Mouse (Mus musculus) liver, embryonic 14.5 days (tissue): ENCODE results near the gene Braf. TPM values are rescaled to one million over a fixed set of nuclear protein-coding genes. Genes with fewer than 3 reads are reported as not detected.

Experiments used
- ATAC-seq: fragments of 200-750 bp; cut with Nextera tagmentation; 2 replicates; pipeline ENCODE4 v1.8.0; 2017; ENCODE audit warnings: moderate number of reproducible peaks, mild to moderate bottlenecking, moderate library complexity; ENCODE audit not compliant: insufficient read depth
- DNase-seq, 3 experiments: peaks; one replicate each; pipeline ENCODE4 v3.0.0-alpha.2; 2012 to 2013; ENCODE audit warnings: low read depth in 3 of 3, low spot score in 3 of 3
- H3K27ac ChIP-seq: fragments of 300-500 bp; sonication (generic); 2 replicates; pipeline ENCODE4 v1.5.1; 2014; ENCODE audit warnings: moderate library complexity, mild to moderate bottlenecking, control low read depth, inconsistent platforms
- H3K27me3 ChIP-seq: fragments of 300-500 bp; sonication (generic); 2 replicates; pipeline ENCODE4 v1.6.1; 2014; ENCODE audit warnings: mild to moderate bottlenecking, low read length, moderate library complexity; ENCODE audit not compliant: control insufficient read depth, insufficient read depth
- H3K36me3 ChIP-seq: fragments of 300-500 bp; sonication (generic); replicated peaks from 2 replicates; pipeline ENCODE4 v1.6.1; 2014; ENCODE audit warnings: low read depth; ENCODE audit not compliant: control insufficient read depth, insufficient read depth
- H3K4me1 ChIP-seq, 2 experiments: fragments of 200-500 bp in 1 of 2; fragments of 300-500 bp in 1 of 2; sonication (generic) in 1 of 2; replicated peaks; 2 replicates each; pipeline ENCODE4 v1.6.1; 2012 to 2014; ENCODE audit warnings: antibody characterized with exemption in 1 of 2, inconsistent platforms in 1 of 2, low read length in 1 of 2; ENCODE audit not compliant: control insufficient read depth in 2 of 2, insufficient read depth in 2 of 2
- H3K4me2 ChIP-seq: fragments of 300-500 bp; sonication (generic); 2 replicates; pipeline ENCODE4 v1.6.1; 2014; ENCODE audit warnings: low read depth, mild to moderate bottlenecking, control low read depth, moderate library complexity
- H3K4me3 ChIP-seq, 2 experiments: fragments of 200-500 bp in 1 of 2; fragments of 300-500 bp in 1 of 2; sonication (generic) in 1 of 2; 2 replicates each; pipeline ENCODE4 v1.5.1; 2012 to 2014; ENCODE audit warnings: low read depth in 2 of 2, low read length in 2 of 2, mild to moderate bottlenecking in 2 of 2, control low read depth in 1 of 2, inconsistent platforms in 1 of 2, moderate library complexity in 1 of 2; ENCODE audit not compliant: insufficient read depth in 1 of 2
- H3K9ac ChIP-seq: fragments of 300-500 bp; sonication (generic); replicated peaks from 2 replicates; pipeline ENCODE4 v1.6.1; 2014; ENCODE audit warnings: mild to moderate bottlenecking, control low read depth, moderate library complexity
- H3K9me3 ChIP-seq: fragments of 300-500 bp; sonication (generic); 2 replicates; pipeline ENCODE4 v1.6.1; 2016; ENCODE audit warnings: low read length, mixed read lengths; ENCODE audit not compliant: control insufficient read depth
- CTCF ChIP-seq: IDR thresholded peaks from 2 replicates; pipeline ENCODE4 v1.5.1; 2016; ENCODE audit warnings: antibody characterized with exemption, low read depth, control low read depth
- EP300 ChIP-seq: IDR thresholded peaks from 2 replicates; pipeline ENCODE4 v1.6.1; 2016; ENCODE audit warnings: antibody characterized with exemption, low read depth
- WGBS: fragments of 180-500 bp; shearing (Covaris S2); extraction: QIAGEN DNeasy Blood & Tissue Kit; methylation state at CpG from one replicate; pipeline ENCODE4 v1.1.7; 2014; ENCODE audit not compliant: insufficient replicate concordance; 5-methylcytosine and 5-hydroxymethylcytosine counted together
- polyA plus RNA-seq, 2 experiments: library from polyadenylated mRNA; depleted of rRNA in 1 of 2; stranded (reverse) in 1 of 2; unstranded in 1 of 2; fragments of >200 nt; fragmentation: Nextera tagmentation in 1 of 2; extraction: Ambion mirVana in 1 of 2; gene quantifications; 2 replicates each; pipeline versions ENCODE4 v1.2.1 to v1.2.3; 2012 to 2014

The Braf gene
- polyA plus RNA-seq, 2 experiments = 3.6 to 4.1 TPM

DNA sequence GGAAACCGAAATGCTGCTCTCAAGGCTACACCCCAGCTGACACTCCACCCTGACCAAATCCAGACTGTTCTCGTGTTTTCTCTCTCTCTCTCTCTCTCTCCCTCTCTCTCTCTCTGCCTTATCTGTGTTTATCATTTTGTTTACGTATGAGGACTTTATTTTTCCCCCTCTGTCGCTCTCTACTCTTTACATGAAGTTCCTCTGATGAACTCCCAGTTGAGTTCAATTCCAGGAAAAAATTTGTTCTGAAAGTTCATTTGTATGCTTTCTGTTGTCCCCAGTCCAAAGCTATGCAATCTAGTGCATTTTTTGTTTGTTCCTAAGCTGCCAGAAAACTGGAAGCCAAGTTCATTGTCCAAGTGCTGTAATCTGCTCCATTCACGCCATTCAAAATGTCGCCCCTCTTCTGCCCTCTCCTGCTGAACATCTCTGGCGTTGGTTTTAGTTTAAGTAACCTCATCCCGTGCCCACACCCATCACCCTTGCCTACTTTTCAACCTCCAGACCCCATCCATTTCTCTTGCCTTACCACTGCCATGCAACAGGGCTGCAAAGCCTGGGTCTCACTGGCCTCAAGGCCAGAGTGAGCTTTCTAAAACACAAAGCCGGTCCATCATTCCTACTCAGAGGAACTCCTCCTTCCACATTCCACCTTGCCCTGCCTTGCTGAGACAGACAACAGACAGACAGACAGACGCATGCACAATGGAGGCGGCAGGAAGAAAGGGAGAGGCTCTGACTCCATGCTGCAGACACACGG, 170.2 kb downstream of the Braf start:
- no peak for DNase-seq
- WGBS = 61% methylated on average over 12 of the region's 12 CpGs

More for the DNA sequence above, 170.2 kb downstream of the Braf start:
- H3K36me3 ChIP-seq = no peaks in the 10 kb centered on the region
- H3K4me2 ChIP-seq = no peak overlapping the region
- H3K4me3 ChIP-seq = no peak overlapping the region
- ATAC-seq = no peak
- H3K27ac ChIP-seq = no peak overlapping the region
- no peaks in the 10 kb centered on the region for H3K9me3 ChIP-seq
- peaks cover 42% of the 10 kb centered on the region for H3K27me3 ChIP-seq
- H3K4me1 ChIP-seq = peaks cover 0 to 2% of the 10 kb centered on the region in 2 experiments; a peak in 1 of 4 replicates
- TF ChIP-seq CTCF (no peak), EP300 (no peak)
- H3K9ac ChIP-seq = no peak overlapping the region

Other genes with a start within 250 kb of the Braf start
- gene Dennd2a, start 167.6 kb downstream of the Braf start, polyA plus RNA-seq (2012; rRNA removed) = 1.3 and 1.4 TPM in 2 replicates
- 1.0 and 1.7 TPM in 2 replicates for gene Dennd2a, start 167.6 kb downstream of the Braf start, polyA plus RNA-seq (2014; fragmentation: Nextera tagmentation; extraction: Ambion mirVana)
- gene Adck2, start 151.6 kb downstream of the Braf start, polyA plus RNA-seq (2012; rRNA removed) = 2.2 and 3.1 TPM in 2 replicates
- 6.7 and 7.8 TPM in 2 replicates for gene Adck2, start 151.6 kb downstream of the Braf start, polyA plus RNA-seq (2014; fragmentation: Nextera tagmentation; extraction: Ambion mirVana)
- 0.87 and 1.6 TPM in 2 replicates for gene Gm42420, start 139.7 kb downstream of the Braf start, polyA plus RNA-seq (2012; rRNA removed)
- gene Gm42420, start 139.7 kb downstream of the Braf start, polyA plus RNA-seq (2014; fragmentation: Nextera tagmentation; extraction: Ambion mirVana) = 2.1 and 2.5 TPM in 2 replicates
- gene Ndufb2, start 132.9 kb downstream of the Braf start, polyA plus RNA-seq (2012; rRNA removed) = 105 and 120 TPM in 2 replicates
- 279 TPM in 2 replicates for gene Ndufb2, start 132.9 kb downstream of the Braf start, polyA plus RNA-seq (2014; fragmentation: Nextera tagmentation; extraction: Ambion mirVana)
- gene Mrps33, start 85.5 kb upstream of the Braf start, polyA plus RNA-seq (2012; rRNA removed) = 27.3 and 99.4 TPM in 2 replicates
- 92.1 and 94.6 TPM in 2 replicates for gene Mrps33, start 85.5 kb upstream of the Braf start, polyA plus RNA-seq (2014; fragmentation: Nextera tagmentation; extraction: Ambion mirVana)
- gene Tmem178b, start 147.8 kb upstream of the Braf start, polyA plus RNA-seq (2012; rRNA removed) = 0.06 TPM in 1 of 2 replicates, not detected in the other
- not detected in 2 replicates for gene Tmem178b, start 147.8 kb upstream of the Braf start, polyA plus RNA-seq (2014; fragmentation: Nextera tagmentation; extraction: Ambion mirVana)